Mouse (Mus musculus): ENCODE results near the gene Phf21a.
"Not testable (repeated sequence)": the region's sequence is repeated elsewhere in the genome, so short reads cannot be mapped to it uniquely, and the experiment has no call there.

The Phf21a gene

DNA sequence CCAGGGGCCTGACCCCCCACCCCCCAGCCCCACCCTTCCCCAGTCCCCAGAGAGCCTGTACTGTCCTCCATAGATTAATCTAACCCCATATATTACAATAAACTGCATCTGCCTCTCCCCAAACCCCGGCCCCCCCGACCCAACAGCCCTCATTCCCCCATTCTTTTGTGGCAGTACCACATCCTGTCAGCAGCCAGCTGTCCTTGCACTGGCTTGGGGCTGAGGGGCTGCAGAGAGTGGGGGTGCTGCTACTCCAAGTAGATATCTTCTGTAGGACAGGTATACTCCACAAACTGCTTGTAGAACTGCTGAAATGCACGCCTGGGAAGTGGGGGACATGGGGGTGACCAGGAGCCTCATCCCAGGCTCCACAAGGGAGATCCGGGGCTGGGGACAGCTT is 291.2 kb downstream of the Phf21a start:
- DNase-seq (ENCODE audit: low spot score): no peak

DNA sequence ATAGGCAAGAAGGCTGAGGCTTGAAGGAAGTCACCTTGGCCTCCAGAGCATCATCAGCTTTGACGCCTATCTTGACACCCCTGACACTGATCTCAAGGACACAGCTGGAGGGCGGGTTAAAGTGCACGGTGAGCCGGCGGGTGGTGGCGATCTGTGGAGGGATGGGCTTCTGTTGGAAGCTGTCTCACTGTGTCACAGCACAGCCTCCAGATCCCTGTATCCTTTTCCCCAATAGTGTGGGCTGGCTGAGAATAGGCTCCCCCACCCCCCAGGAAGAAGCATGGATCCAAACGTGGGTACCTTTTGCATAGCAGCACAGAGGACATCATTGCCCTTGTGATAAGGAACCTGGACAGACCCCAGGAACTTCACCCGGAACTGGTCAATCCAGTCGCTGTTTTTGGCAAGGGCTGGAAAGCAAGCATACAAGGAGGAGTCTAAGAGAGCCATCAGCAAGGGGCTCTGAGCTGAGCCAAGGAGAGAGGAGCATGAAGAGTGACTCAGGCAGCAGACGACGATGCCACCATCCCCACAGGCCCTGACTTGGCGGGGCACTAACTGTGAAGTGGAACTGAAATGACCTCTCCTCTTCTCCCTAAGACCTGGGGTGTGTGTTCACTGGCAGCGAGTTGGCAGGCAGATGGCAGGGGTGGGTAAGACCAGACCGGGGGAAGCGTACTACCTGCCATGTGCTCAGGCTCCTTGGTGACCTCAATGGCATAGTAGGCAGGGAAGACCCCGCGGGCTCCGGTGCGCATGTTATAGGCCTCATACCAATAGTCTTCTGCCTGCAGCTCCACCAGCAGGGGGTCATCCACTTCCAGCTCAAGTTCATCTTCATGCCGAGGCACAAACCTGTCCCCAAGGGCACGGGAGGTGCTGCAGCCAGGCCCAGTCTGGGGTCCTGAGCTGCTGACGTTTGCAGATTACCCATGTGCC is 292.5 kb downstream of the Phf21a start:
- DNase-seq (ENCODE audit: low spot score): no peak

DNA sequence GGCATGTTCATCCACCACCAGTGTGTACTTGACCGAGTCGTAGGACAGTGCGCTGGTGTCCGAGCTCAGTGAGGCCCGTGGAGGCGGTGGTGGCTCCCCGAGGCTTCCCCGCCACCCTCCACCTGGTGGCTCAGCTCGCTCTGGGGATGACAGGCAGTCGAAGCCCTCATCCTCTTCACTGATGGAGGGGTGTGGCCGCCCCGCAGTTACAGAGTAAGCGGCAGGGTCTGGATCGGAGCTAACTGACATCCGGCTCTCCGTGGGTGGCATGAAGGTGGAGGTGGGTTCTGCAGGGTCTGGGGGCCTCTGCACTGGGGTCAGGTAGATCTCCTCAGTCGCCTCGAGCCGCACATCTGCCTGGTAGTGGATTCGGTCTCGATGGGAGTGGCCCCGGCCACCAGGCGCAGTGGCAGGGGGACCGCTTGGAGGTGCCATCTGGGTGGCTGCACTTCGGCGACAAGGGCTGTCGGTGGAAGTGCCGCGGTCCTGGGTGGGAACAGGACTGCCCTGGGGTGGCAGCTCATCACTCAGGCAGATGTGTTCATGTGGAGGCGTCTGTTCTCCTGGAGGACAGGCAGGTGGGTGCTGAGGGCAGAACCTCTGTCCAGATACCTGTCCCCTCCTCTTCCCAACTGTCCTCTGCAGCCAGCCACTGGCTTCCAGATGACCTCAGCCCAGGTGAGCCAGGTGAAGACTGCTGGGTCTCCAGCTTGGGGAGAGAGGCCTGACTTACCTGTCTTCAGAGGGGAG is 294.1 kb downstream of the Phf21a start:
- DNase-seq (ENCODE audit: low spot score): no peak

DNA sequence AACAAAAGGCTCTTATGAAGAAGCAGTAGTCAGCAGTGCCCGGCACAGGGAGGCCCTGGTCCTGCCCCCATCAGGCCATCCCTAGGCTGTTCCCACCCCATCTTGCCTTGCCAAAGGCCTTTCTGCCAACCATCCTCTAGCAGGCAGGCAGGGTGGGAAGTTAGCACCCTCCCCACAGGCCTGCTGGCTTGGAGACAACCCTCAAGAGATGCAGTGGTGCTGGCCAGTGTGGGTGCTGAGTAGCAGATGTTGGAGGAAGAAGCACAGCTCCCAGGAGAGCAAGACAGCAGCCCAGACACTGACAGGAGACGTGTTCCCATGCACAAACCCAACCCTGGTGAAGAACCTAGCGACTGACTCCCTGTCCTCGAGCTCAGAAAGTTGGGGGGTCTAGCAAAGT is 294.7 kb downstream of the Phf21a start:
- DNase-seq (ENCODE audit: low spot score): no peak

DNA sequence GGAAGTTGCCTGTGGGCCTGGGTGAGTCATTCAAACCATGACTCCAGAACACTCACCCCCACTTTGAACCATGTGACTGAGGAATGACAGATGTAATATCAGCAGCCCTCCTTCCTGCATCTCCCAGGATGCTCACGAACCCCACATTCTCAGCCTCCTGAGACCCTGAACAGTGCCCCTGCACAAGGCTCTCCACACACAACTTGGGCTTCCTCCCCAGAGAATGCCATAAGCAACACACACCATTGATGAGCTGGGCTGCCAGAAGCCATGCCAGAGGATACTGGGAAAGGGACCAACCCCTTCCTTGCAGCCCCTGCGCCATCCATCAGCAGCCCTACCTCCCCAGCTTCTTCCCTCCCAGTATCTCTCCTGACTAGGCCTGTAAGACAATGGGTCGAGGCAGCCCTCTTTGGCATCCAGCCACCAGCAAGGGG is 295.2 kb downstream of the Phf21a start:
- DNase-seq (ENCODE audit: low spot score): no peak

DNA sequence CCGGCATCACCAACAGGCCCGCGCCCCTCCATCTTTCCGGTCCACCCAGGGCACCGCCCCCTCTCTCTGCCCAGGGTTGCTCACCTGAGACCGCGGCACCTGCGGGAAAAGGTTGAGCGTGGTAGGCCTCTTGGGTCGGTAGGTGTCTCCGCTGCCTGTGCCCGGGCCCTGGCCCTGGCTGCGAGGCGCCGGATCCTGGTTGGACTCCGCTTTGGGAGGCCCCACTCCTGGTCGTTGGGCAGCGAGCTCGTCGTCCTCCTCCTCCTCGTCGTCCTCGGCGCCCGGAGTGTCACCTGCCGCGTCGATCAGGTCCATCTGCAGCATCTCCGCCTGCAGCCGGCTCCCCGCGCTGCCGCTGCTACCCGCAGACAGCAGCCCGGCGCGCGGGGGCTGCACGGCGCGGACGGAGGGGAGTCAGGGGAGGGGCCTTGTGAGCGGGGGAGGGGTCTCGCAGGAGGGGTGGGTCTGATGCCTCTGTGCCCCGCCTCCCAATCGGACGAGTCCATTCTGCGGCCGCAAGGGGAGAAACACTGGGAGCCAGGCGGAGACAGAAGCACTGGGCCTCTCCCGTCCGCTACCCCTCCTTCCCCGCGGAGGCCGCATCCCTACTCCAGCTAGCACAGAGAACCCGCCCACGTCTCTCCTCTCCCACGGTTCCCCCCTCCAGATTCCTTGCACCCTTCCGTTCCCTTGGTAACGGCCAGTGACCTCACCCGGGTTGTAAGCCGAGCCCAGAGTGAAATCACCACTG is 296.1 kb downstream of the Phf21a start:
- DNase-seq (ENCODE audit: low spot score): peak; percentile 88

DNA sequence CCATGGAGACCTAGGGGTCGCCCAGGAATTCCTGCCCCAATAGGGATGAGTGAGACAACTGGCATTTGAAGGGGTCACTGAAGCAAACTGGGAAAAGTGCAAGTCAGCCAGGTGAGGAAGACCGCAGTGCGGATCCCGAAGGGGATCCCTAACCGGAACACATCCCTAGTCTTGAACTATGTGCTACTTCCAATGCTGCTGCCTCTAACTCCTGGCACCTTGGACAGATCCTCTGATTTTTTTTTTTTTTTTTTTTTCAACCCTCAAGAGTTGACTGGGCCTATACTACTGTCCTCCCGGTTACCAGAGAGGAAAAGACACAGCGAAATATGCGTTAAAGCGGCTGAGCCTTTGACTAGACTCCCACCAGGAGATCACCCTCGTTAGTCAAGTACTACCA is 296.7 kb downstream of the Phf21a start:
- no peak for DNase-seq (ENCODE audit: low spot score)

DNA sequence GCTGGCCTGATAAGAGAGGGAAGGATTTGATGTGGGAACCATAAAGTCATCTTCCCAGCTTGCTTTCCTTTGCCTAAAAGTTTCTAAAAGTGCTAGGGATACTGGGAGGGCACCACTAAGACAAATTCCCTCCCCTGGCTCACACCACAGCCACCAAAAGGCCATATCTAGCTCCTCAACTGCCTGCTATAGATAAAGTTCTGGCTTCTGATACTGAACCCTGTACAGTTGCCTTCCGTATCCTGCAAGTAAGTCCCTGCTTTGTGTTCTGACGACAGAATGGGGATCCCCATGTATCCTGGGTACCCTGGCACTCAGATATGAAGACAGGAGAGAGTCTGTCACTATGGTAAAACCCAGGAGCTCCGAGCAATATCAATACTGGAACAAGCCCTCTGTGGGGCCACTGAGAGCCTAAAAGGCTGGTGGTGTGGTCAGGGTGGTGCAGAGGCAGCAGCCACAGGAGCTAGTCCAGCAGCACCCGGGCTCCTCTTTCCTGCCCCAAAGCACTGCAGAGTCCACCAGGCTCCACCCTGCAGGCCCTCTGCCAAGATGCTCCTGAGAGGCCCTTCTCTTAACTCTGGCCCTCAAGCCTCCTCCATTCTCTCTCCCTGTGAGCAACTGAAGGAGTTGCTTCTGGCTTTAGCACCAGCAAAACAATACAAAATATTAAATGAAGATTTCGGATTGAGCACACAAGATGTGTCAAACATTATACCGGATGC is 297.5 kb downstream of the Phf21a start:
- no peak for DNase-seq (ENCODE audit: low spot score)

DNA sequence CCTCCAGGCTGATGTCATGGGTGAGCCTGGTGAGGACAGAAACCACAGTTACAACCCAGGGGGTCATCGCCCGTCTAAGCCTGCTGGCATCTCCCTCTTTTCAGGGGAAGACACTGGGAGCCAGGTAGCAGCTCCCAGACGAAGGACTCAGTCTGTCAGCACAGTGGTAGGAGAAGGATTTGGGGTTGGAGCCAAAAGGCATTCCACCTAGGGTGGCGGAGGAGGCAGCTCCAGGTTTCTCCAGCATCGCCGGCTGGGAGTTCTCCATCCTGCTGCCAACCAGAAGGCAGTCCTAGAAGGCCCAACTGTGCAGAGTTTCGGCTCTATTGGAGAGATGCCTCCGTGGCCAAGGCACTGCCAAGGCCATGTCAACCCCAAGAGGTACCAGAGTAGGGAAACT is 298.2 kb downstream of the Phf21a start:
- DNase-seq (ENCODE audit: low spot score): no peak

DNA sequence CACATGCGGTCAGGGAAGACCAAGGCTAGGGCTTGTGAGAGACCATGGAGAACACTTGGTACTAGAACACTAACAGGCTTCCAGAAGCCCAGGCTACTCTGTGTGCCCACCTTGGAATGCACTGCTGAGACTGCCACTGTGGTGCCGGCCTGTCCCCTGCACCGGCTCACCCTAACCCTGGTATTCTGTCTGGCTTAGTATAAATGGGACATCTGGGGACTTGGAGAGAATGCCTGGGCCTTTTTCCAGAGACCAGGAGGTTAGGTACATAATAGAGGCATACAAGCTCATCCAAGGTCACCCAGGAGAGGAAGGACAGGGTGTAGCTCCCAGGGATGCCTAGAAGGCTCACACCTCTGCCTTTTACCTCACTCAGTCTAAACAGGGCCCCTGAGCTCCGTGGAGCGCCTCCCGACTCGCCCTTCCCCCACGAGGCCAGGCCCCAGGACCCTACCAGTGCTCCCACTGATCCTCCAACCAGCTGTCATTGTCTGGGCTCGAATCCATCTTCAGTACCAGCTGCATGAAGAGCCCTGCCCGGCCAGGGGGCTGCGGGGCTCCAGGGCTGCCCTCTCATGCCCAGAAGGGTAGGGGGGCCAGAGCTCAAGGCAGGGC is 298.9 kb downstream of the Phf21a start:
- no peak for DNase-seq (ENCODE audit: low spot score)

DNA sequence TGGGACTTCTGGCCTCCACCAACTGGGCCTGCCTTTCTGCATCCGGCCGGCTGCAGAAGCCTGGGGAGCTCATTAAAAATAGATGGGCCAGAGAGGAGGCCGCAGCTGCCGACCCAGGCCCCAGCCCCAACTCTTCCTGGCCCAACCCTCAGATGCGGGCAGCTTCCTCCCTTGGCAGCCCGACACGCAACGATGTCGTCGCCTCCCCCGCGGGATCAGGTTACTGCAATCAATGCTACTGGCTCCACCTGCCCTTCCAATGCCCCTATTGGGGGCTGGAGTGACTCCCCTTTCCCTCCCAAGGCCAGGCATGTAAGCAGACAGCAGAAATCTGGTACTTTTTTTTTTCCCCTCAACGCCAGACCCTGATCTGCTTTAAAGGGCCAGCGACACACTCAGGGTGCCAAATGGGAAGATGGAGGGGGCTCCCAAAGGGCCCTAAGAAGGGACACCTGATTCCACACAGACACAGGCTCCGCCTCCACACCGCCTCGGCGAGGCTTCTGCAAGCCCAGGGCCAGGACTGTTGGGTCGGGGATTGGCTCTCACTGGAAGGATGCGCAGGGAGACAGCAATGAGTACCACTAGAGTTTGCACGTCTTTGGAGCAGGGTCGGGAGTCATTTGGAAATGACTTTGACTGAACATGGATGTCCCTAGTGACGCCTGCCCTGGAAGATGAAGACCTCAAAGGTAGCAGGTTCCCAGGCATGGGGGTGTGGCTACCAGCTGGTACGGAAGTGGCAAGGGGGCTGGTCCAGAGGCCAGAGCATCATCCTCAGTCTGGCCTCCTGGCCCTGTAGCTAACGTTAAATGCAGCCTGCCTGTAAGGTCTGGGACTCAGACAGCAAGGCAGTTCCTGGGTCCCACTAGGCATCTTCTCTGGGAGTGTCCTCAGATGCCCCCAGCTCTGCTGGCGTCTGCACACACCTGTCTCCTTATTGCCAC is 299.7 kb downstream of the Phf21a start:
- no peak for DNase-seq (ENCODE audit: low spot score)

DNA sequence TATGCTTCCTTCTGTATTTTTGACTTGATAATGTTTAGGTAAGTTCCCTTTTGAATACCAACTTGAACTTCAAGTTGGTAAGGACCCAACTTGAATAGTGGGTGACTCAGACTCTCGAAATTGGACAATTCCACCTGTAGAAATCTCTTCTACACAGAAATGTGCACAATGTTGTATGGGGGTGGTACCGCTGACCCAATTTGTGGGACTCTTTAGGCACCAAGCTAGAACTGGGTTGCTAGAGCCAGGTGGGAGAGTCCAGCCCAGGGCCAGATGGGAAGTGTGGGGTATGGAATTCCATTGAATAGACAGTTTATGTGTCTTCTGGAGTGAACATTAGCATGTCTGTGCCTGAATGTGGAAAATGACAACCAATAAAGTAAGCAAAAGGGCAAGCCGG is 302.6 kb downstream of the Phf21a start:
- DNase-seq (ENCODE audit: low spot score): no peak

DNA sequence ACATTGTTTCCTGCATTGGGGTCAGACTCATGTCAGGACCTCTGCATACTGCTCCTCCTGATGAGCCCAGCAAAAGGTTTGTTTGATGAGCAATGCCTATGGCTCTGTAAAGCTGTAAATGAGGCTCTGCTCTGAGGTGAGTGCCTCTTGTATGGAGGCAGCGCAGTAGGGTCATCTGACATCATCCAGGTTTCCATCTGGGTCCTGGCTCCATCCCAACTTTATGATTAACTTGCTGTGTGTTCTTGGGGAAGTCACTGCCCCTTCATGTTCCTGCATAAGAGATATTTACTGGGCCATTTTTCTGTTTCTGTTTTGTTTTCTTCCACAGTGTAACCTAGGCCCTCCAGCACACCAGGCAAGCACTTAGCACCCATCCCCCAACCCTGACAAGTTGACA is 304.5 kb downstream of the Phf21a start:
- no peak for DNase-seq (ENCODE audit: low spot score)

DNA sequence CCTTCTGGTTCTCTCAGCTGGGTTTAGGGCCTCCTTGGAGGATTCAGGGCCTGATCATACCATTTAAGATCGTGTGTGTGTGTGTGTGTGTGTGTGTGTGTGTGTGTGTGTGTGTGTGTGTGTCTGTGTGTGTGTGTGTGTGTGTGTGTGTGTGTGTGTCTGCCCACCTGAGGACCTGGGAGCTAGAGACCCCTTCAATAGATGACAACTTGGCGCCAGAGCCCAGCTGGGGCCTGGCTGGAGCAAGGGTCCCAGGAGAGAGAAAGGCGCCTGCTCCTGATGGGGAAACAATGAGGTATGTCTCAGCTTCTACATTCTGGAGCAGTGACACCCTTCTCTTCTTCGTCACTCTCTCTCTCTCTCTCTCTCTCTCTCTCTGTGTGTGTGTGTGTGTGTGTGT is 307.0 kb downstream of the Phf21a start:
- not testable (repeated sequence) for DNase-seq (ENCODE audit: low spot score)

DNA sequence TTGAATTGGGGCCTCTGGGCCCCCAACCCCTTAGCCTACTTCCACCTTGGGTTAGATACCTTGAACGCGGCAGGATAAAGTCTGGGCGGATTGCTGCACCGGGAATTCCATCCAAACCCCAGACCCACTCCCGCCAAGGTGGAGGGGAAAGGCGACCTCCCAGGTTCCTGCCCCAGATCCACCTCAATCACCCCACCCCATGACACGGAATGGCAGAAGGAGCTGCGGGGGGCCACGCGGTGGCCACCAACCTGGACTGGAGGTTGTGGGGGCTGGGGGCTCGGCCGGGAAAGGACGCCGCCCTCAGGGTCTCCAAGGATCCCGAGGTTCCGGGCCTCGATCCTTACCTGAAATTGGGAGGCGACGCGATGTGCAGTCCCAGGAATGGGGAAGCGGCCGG is 307.8 kb downstream of the Phf21a start:
- no peak for DNase-seq (ENCODE audit: low spot score)

DNA sequence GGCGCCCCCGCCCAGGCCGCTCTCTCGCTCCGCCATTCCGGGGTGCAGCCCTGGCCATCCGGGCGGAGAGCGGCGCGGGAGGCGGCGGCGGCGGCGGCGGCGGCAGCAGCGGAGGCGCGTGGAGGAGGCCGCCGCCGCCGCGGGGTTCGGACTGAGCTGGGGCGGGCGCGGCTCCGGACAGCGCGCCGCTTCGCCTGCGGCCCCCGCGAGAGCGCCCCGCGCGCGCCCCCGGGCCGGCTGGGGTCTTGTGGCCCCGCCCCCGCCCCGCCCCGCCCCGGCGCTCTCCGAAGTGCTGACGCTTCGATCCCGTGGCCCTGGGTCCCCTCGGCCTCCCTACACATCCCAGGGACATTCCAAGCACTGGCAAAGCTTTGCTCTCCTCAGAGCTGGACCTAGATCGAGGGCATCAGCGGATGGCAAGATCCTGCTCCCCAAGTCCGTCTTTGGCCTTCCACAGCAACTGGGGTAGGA is 308.2 kb downstream of the Phf21a start, which contains the start of gene Mapk8ip1:
Mapk8ip1 (minus strand) TSS at position 173 of the 471 bp plus-strand sequence.
- no peak for DNase-seq (ENCODE audit: low spot score)

DNA sequence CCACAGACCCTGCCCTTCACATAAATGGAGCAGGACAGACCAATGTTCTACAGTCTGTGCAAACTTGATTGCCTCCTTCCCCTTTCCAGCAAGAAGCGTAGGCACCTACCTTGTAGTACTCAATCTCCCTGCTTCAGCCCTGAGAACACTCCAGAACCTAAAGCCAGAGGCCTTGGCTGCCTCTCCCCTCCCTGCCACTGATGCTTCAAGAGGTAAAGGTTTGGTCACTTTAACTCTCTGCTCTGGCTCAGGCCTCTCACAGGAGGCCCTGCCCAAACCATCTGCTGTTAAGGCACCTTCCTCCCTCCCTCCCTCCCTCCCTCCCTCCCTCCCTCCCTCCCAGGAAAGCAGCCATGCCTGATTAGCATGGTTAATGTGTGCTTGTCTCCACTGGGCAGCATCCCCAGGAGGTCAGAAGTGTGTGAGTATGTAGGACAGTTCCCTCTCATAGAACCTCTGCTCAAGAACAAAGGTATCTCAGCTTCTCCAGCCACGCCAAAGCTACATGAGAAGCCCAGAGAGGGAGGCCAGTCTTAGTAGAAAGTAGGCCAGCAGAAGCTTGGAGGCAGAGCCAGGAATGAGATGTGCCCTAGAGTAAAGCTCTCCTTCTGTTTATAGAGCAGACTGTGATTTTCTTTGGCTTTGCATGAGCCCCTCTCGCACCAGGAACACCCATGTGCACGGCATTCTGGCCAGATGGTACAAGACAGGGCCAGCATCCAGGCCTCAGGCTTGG is 309.8 kb downstream of the Phf21a start:
- DNase-seq (ENCODE audit: low spot score): no peak

DNA sequence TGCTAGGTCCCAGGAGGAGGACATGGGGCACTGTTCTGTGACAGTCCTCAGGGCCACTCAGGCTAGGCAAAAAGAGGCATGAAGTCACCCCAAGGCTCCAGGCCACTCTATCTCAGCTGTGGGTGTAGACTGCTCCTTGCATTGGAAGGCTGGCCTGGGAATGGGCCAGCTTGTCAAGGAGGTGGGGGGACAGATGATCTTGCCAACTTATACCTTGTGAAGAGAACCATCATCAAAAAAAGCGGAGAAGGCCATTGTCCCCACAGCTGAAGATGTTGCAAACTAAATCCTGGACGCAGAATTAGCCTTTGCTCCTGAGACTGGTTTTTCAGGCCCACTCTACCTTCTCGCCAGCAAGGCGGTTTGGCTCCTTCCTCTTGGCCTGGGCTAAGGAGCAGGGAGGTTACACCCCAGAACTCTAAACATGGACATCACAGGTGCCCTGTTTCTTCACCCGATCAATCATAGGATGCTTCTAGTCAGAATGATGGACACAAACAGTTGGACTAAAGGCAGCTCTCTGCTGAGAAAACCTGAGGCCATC is 310.9 kb downstream of the Phf21a start:
- no peak for DNase-seq (ENCODE audit: low spot score)

DNA sequence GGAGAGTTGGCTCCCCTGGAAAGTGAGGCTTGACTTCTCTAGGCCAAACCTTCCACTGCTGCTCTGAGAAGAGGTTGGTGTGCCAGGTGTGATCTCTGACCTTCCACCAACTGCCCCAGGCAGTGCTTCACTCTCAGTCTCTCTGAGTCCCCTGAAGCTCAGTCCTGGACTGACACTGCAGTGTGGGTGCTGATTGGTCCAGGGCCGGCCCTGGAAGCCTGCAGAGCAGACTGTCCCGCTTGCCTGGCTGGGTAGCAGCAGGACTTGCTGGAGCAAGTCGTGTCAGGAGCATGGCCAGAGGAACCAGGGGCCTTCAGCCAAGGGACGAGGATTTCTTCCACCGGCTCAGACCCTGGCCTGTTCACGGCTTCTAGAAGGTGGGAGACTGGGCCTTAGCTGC is 311.8 kb downstream of the Phf21a start:
- DNase-seq (ENCODE audit: low spot score): no peak
